Mouse (Mus musculus) adipocyte (in vitro differentiated cells): ENCODE data around the gene Serpind1.

Experiments used
- DNase-seq: peaks from one replicate; pipeline ENCODE4 v3.0.0-alpha.2; 2016; ENCODE audit warnings: low spot score

Gene Serpind1

GRCm38 (mm10) chr16:17346766-17347165, 15.6 kb downstream of the Serpind1 start:
- DNase-seq: peak; percentile 7

DNA sequence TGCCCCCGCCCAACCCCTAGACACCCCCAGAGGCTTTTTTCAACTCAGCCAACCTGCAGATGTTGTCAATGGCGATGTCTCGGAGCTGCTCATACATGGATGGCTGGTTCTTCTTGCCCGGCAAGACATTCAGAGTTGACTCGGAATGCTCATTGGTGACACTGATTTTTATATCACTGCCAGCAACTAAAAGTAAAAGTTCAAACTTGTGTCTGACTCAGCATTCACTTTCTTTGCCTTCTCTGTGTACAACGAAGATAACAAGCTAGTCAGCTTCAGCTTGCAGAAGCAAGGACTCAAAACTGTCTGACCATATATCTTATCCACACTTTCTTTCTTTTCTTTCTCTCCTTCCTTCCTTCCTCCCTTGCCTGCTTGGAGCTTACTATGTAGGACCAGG, 24.9 kb downstream of the Serpind1 start:
- no peak for DNase-seq

DNA sequence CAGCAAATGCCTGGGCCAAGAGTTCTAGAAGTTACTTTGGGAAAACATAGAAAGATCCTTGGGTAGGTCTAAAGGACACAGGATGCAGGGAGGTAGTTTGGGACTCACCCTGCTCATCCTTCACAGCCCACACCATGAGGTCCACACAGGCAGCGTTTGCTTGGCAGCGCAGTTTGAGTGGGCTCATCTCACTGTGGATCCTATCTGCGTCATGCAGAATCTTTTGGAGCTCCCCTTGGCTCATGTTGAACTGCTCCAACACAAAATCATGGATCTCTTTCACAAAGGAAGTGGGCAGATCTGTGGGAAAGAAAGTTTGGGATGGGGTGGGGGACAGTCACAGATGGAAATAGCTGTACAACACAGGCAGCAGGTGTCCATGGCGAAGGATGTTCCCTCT, 27.6 kb downstream of the Serpind1 start:
- DNase-seq: no peak

GRCm38 (mm10) chr16:17382306-17382705, 51.1 kb downstream of the Serpind1 start:
- no peak for DNase-seq

DNA sequence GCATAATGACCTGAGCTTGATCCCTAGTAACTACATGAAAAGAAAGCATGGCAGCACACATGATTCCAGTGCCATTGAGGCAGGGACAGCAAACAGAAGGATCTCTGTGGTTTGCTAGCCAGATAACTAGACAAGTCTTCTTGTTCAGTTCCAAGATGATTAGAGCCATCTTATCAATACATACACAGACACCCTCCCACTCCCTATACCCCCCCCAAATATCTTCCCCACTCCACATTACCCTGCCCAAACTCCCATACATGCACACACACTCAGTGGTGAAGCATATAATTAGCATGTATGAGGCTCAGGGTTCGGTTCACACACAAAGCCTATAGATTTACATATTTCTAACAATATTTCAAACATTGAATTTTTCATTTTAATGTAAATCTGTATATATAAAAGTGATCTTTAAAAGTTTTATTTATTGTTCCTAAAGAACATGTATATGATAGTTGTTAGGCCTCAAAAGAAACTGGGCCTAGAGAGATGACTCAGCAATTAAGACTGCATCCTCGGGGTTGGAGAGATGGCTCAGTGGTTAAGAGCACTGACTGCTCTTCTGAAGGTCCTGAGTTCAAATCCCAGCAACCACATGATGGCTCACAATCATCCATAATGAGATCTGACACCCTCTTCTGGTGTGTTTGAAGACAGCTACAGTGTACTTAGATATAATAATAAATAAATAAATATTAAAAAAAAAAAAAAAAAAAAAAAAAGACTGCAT, 52.6 kb downstream of the Serpind1 start:
- DNase-seq: no peak

- DNase-seq: no peak
These were observed 61.6 kb downstream of the Serpind1 start for GRCm38 (mm10) chr16:17392784-17393183.
